Mouse (Mus musculus): Measurements from ENCODE around the gene Sept4.
A peak's percentile ranks its signal among the peaks of the same experiment; 100 is the strongest.

The Sept4 gene

DNA sequence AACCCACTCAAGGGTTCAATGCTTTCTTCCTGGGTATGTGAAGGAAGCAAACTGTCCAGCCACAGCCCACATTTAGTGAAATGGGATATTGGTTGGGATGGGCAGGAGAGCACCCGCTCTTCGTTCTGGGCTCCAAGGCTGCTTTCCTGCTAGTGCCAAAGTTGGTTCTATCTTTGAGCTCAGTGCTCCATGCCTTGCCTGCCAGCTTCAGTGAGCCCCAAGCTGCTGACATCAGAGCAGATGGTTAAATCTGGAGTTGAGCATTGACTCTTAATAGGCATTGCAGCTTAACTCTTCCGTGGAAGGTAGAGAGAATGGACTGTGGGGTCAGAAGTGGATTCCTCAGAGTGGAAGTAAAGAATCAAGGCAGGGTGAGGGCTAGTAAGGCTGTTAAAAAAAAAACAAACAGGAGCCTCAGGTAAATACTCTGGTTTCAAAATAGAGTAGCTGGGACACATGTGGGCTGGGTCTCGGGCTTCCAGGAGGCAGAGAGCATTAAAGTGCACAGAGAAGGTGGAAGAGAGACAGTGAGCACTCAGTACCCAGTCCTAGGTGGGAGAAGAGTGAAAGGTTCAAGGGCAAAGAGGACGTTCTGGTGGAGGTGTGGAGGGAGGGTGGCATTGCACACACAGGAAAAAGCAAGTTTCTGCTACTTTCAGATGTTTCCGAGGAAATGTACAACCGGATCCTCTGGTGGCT, at the start of gene Sept4:
TSS of gene Sept4 (plus strand) at position 649 of the 699 bp plus-strand sequence.
- DNase-seq (ENCODE audit: low read depth): no peak

DNA sequence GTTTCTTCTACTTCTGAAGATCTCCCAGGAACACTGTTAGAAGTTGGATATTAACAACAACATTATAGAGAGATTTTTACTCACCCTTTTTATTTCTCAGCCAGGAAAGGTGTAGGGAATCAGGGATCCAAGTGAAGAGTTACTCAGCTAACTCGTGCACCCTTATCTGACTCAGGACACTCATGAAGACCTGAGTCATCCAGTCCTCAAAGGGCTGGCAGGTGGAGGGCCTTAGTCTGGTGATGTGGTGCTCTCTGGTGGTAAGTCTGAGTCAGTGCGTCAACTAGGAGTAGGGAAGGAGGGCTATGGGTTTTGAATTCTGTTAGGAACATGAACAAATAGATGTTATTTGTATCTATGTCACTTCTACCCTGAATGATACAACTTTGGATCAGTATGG, 49.4 kb upstream of the Sept4 start:
- peak; percentile 61 for DNase-seq (ENCODE audit: low read depth)

DNA sequence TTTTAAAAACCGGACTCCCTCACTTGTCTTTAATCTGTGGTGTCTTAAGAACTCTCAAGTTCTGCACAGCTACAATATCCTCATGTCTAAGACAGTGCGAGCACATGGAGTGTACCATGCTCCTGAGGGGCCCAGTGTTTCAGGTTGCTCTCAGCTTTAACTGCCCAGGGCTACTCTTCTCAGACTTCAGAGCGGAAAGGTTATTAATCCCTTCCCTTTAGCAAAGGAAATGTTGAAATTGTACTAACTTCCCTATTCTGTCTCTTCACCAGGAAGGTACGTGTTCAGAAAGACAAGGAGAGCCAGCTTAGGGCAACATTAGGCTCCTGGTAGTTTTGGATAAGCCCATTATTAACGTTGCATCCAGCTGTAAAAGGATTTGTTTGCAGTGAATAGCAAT, 45.2 kb upstream of the Sept4 start:
- no peak for DNase-seq (ENCODE audit: low read depth)

DNA sequence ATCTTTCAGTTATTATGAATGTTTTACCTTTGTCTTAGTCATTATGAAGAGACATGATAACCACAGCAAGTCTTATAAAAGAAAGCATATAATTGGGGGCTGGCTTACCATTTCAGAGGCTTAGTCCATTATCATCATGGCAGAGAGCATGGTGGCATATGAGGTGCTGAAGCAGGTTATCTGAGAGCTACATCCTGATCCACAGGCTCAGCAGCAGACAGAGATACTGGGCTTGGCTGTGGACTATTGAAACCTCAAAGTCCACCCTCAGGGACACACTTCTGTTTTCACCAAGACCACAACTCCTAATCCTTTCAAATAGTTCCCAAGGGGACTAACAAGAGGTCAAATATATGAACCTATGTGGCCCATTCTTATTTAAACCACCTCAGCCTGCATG, 44.7 kb upstream of the Sept4 start:
- DNase-seq (ENCODE audit: low read depth): no peak

DNA sequence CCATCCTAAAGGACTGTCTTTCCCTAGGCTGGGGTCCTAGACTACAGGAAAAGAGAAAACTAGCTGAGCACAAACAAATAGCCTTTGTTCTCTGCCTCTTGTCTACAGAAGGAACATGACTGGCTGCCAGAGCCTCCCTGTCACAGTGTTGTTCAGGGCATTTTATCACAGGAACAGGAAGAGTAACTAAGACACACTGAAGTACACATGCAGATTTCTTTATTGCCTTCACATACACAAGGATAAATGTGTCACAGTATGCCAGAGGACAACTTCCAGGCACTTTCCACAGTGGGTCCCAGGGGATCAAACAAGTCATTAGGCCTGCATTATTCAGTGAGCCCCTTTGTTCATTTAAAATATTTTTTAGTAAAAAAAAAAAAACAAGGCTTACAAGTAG, 43.9 kb upstream of the Sept4 start:
- DNase-seq (ENCODE audit: low read depth): no peak

DNA sequence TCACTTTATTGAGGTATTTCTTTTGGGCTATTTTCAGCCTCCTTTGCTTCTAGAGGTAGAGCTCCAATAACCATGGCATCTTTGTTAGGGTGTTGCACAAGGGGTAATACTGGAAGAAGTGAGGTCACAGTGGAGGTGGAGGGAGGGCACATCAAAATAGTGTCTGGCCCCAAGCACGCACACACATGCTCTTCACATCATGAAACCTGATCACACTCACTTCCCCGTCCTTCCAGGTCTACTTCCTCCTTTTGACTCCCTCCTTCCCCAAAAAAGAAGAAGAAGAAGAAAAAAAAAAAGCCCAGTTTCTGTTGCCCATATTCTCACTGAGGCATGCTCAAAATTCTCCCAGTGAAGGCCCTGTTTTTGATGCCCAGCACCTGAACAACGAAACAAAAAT, 41.3 kb upstream of the Sept4 start:
- DNase-seq (ENCODE audit: low read depth): no peak

DNA sequence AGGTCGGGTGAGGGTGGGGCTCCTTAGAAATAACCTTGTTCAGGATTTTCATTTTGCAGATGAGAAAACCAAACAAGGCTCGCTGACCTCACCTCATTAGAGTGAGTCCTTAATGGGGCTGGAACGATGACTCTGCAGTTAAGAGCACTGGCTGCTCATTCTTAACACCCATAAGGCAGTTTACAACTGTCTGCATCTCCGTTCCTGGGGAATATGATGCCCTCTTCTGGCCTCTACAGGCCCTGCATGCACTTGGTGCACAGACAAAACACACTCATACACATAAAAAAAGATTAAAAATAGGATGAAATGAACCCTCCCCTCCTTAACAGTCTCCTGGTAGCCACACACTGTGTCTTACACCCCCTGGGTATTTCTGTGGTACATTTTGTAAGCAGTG, 40.7 kb upstream of the Sept4 start:
- DNase-seq (ENCODE audit: low read depth): no peak

DNA sequence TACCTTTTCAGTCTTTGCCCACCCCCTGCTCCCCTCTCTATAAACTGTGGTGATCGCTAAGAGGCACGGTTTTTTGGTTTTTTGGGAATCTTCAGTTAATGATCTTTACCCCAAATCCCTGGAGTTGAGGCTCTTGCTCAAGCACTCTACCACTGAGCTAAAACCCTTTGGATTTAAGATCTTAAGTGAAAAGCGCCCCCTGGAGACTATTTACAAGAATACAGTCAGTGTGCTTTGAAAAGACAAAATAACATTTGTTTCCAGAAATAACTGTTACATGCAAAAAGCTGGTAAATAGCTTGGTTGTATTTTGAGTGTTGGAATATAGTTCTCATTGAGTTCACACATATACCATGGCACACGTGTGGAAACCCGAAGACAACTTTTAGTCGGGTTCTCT, 37.0 kb upstream of the Sept4 start:
- peak; percentile 39 for DNase-seq (ENCODE audit: low read depth)

DNA sequence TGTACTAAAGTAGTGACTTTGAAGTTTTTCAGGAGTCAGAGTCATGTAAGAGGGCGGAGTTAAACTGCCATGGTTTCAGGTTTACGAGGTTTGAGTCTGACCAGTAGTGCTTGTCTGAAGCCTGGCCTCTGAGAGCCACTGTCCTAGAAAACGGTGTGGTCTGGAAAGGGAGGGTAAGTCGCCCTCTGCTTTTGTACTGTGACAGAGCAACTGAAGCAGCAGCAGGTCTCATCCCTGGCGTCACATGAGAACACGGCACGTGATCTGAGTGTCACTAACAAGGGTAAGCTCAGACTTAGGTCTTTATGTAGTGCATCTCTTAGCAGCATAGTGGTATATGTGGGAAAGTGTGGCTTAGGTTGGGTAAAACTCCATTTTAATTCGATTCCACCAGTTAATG, 26.4 kb upstream of the Sept4 start:
- no peak for DNase-seq (ENCODE audit: low read depth)

DNA sequence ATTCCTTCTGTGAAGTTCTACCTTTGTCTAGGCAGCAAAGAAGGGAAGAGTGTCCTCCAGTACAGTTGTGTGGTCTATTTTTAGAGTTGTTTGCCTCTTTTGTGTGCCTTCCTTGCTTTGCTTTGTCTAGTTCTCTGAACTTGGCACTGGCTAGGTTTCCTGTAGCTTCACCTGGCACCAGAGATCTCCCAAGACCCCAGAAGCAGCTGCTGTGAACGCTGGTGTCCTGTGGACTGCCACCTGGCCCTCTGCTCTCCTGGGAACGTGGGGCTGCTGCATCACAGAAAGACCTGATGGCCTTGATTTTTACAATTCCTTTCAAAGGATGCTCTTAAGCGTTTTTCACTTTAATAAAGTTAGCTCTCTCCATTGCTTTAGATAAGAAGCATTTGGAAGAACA, 25.8 kb upstream of the Sept4 start:
- DNase-seq (ENCODE audit: low read depth): no peak

DNA sequence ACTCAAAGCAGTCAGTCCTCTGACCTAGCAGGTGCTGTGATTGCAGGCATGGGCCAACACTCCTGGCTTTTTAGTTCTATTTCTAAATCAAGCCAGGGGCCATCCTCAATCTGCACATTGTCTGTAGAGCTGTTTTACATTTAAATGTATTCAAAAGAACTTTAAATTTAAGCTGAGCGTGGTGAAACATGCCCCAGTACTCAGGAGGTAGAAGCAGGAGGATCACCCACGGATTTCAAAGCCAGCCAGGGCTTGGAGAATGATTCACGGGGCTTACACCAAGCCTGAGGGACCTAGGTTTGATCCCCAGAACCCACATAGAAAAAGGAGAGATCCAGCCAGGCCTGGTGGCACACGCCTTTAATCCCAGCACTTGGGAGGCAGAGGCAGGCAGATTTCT, 15.4 kb upstream of the Sept4 start:
- DNase-seq (ENCODE audit: low read depth): no peak

DNA sequence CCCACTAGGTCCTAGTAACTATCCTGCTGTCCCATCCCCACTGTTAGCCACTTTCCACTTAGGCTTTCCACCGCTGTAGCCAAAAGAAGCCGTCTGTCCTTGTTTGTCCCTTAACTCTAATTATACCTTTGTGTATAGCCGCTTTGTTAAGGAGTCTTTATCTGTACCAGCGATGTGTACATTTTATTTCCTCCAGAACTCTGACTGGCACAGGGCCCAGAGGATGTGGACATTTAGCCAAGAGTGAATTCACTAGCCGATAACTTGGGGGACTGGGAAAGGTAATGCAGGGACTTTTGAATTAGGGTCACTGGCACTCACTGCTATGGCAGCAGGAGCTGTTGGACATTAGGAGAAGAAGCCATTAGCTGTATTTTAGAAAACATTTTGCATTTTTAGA, 14.3 kb upstream of the Sept4 start:
- no peak for DNase-seq (ENCODE audit: low read depth)

DNA sequence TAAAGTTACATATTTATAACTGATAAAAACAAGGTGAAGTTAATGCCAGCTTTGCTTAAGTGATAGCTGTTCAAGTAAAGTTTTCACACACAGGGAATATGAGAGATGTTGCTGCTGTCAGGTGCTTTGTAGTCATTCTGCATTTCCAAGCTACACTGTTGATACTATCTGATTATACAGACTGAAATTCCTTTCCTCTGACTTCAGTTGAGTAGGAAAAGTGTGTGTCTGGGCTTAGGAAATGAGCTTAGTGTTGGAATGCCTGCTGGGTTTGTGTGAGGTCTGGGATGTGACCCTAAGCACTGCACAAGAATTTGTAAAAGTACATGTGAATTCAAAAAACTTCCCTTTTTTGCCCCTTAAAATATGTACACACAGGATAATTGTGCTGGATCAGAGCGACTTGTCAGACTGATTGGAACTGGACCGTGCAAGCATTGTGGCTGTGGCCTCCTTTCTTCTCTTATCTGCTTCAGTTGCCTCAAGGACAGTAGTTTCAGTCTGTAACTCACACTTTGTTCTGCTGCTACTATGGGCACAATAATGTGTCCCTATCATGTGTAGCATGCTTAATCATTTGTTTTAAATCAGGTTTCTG, 13.5 kb upstream of the Sept4 start:
- DNase-seq (ENCODE audit: low read depth): no peak

DNA sequence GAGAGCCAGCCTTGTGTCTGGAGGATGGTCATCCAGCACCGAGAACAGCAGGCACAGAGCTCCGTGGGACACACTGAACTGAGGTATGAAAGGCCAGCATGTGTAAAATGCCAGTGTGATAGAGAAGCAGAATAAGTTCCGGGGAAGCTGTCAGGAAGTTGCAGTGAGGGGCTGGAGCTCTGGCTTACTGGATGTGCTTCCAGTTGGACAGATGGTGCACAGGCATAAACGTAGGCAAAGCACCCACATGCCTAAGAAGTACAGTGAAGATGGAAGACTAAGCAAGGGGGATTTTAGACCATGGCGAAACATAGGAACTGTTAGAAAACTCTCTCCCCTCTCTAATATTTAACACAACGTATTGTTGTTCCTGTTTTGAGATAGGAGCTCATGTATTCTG, 7.5 kb upstream of the Sept4 start:
- DNase-seq (ENCODE audit: low read depth): no peak

DNA sequence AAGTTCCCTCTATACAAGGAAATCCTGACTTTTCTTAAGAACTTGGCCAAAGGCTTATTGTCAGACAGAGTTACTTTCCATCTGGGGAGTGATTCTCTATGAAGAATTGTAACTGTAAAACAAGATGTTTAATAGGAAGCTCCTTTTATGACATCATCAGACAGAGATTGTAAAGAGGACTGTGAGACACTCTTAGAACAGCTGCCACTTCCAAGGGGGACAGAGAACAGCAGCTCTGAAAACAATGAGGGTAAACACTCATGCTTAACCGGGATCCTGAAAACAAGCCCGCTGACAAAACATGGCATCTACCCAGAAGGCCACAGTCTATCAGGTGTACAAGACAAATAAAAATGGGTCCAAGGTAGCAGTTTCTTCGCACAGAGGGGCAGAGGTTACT, 2.2 kb upstream of the Sept4 start, which contains the start of gene Gm11492:
TSS of gene Gm11492 (plus strand) at position 153 of the 400 bp plus-strand sequence.
- no peak for DNase-seq (ENCODE audit: low read depth)

DNA sequence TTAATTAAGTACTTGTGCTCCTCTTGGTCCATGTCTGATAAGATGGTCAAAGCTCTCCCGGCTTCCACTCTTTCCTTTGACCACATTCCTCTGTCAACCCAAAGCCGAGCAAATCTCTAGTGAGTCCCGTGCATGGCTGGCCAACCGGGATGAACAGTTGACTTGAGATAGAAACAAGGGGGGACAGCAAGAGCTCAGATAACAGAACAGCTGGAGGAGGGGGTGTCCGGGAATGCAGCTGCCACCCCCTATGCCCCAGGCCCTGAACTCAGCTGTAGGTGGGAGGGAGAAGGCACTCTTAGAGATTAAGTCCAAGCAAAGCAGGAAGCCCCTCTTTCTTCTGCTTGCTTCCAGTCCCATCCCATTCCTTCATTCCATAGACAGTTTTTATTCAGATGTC, 2.0 kb downstream of the Sept4 start:
- no peak for DNase-seq (ENCODE audit: low read depth)

DNA sequence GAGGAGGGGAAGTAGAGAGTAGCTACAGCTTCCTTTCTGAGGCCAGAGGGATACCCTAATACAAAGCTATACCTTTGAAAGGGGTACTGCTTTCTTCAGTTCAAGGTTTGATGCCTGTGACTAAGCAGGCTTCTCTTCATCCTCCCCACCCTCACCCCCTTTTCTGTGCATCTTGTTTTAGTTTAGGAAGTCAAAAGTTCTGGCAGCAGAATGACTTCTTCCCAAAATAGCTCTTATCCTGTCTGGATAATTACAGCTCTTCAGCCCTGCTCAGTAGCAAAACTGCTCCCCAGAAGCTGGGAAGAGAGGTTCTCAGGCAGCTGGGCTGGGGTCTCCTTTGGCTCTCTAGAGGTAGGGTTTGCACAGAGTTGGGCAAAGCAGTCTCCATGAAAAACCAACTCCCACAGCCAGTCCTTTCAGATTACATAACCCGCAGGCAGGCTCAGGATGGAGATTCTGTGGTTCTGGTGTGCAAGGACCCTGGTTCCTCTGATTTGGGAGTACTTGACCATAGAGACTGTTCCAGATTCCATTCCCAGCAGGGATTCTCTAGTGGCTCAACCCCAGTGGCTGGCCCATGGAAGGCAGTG, 2.8 kb downstream of the Sept4 start:
- no peak for DNase-seq (ENCODE audit: low read depth)

DNA sequence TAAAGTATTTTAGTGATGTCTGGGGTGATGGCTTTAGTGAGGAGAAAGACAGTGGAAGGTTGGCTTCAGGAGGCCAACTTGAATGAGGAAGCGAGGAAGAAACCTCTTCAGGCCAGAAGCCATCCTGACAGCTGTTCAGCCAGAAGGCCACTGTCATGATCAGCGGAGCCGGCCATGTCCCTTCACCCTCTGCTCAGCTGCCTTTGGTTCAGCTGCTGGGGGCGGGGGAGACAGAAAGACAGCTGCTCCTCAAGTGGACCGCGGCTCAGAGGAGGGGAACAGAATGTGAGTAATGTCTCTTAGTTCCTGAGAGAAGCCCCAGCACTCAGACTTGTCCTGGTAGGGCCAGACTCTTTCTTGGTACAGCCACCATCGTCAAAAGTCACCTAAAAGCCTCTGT, 5.0 kb downstream of the Sept4 start:
- DNase-seq (ENCODE audit: low read depth): no peak

DNA sequence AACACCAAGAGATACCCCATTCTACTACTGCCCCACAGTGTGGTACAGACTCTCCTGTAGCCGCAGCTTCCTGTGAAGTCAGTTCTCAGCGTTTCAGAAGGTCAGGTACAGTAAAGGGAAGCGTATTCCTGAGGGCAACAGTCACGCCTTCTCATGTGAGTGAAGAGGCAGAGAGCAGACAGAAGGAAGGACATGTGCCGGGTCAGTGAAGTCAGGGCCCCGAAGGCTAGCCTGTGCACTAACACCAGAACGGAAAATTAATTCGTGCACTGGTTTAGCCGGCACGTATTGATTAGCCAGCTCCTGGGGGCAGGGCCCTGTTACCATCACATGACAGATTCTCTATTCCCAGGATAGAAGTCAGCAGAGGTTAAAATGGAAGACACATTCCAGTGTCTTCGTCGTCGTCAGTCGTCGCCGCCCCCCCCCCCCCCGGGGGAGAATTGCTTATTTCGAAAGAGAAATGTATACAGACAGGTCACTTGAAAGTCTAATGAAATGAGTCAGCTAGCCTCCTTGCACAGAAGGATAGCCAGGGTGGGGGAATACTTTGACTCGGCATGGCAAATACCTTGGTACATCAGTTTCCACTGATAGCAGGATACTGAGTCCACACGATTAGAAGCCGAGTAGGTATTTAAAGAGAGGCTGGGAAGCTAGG, 5.9 kb downstream of the Sept4 start:
- no peak for DNase-seq (ENCODE audit: low read depth)

DNA sequence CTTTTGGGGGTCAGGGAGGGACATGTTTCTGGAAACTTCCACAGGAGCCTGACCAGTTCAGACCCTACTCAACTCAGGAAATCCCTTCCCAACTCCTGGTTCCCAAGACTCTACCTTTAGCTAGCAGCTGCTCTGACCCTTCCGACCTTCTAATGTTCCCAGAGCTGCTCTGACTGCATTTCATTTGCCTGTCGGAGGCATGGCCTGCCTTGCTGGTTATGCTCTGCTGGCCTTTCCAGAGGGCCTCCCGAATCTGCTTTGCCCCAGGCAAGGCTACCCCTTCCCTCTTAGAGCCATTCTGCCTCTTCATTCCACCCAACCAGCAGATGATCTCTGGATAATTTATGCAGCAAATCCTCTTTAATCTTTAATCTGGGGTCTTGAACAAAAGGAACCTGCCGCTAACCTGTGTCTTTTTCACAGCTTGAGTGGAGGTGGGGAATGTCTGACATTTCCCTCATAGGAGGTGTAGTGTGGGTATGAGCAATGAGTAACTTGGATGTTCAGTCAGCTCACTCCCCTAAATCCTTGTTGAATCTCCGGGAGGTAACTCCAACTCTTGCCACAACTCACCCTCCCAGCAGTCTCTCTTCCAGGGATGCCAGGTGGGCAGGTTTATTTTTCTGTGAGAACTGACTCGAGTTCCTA, 9.0 kb downstream of the Sept4 start:
- DNase-seq (ENCODE audit: low read depth): no peak

DNA sequence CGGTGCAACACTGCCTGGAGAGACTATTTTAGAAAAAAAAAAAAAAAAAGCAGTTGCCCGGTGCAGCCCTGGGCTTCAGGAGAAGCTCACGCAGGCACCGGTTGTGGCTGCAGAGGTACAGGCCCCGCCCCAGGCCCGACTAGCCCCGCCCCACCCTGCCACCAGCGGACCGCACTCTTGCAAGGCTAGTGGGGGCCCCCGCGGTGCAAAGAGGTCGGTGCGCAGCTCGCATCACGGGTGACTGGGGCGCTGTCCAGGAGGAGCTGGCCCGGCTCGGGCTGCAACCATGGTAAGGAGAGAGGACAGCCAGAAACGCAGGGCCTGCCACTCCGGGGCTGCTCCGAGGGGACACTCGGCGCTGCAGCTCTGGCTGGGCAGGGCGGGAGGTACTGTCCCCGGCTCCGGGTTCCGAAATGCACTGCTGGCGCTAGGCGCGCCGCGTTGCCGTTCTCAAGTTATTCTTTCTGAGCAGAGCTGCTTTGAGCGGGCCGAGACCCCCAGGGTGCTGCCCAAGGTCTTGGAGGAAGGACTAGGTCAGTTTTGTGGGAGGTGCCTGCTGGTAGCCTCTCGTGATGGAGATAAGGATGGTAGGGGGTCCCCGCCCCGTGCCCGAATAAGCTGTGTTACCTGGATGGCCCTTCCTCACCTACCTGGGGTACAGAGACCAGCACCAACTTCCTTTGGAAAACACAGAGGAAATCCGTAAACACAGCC, 9.7 kb downstream of the Sept4 start:
- peak; percentile 78 for DNase-seq (ENCODE audit: low read depth)

DNA sequence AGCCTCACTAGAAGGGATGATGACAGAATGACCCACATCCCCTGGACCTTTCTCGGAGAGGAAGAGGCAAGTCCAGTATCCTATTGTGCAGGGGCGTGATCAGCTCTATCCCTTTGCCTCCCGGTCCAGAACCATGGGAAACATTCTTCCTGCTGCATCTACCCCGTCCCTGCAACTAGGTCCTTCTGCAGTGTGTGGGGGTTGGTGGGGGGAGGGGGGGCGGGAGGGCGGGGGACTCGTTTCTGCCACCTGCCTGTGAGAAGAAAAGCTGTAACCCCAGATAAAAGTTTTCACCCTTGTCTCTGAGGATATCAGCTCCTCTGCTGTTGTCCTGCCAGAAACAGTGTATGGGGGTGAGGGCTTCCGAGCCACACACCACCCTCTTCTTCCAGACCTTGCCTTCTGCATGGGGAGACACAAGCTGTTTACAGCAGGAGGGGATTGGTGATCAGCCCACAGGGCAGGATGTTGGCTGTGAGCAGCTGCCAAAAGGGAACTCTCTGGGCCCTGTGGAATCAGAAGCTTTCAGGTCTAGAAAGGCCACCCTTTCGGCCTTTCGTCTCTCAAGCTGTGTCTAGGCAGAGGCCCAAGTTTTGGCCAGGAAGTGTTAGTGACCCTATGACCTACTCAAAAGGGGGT, 10.4 kb downstream of the Sept4 start:
- peak; percentile 29 for DNase-seq (ENCODE audit: low read depth)

Data from induced T-regulatory cell, adult 2 months (primary cell).